Mouse (Mus musculus) spleen, adult 2 months (tissue): Measurements from ENCODE around the gene Ccnl2.

Experiments used
- CTCF ChIP-seq: fragments of 200-500 bp; IDR thresholded peaks from 2 replicates; pipeline ENCODE4 v1.5.1; 2011; ENCODE audit warnings: mild to moderate bottlenecking, inconsistent platforms; ENCODE audit not compliant: insufficient read depth, insufficient read length, insufficient replicate concordance; ENCODE audit errors: extremely low read depth
- POLR2A ChIP-seq: fragments of 200-500 bp; IDR thresholded peaks from 2 replicates; pipeline ENCODE4 v1.6.1; 2011; ENCODE audit warnings: low read depth, low read length, inconsistent platforms

GRCm38 (mm10) chr4:155769880-155770512 is 42.3 kb upstream of the Ccnl2 start:
- TF ChIP-seq CTCF (peak; percentile 98), POLR2A (no peak)
